Mouse (Mus musculus) kidney, postnatal 14 days (tissue): ENCODE measurements around the gene Pacs1.
"Not testable (repeated sequence)": the region's sequence is repeated elsewhere in the genome, so short reads cannot be mapped to it uniquely, and the experiment has no call there.

ENCODE experiments used
- DNase-seq: peaks from one replicate; pipeline ENCODE4 v3.0.0; 2022; ENCODE audit warnings: mixed read lengths

Gene Pacs1

GRCm38 (mm10) chr19:5094243-5094632, 178.7 kb downstream of the Pacs1 start:
- DNase-seq, result peak; percentile 94

GRCm38 (mm10) chr19:5093481-5094242, 179.3 kb downstream of the Pacs1 start:
- DNase-seq, result no peak

GRCm38 (mm10) chr19:5092083-5092482, 180.8 kb downstream of the Pacs1 start:
- no peak for DNase-seq

- no peak for DNase-seq
Measured at GRCm38 (mm10) chr19:5089324-5089723, 183.6 kb downstream of the Pacs1 start.

- DNase-seq, result peak; percentile 98
Measured at GRCm38 (mm10) chr19:5087884-5088728, 184.8 kb downstream of the Pacs1 start, which contains the start of gene Yif1a. Gene Yif1a (plus strand): TSS chr19:5088538.

- DNase-seq, result not testable (repeated sequence)
Measured at GRCm38 (mm10) chr19:5086533-5086932, 186.4 kb downstream of the Pacs1 start.

- DNase-seq, result peak; percentile 54
Measured at GRCm38 (mm10) chr19:5085145-5085863, 187.6 kb downstream of the Pacs1 start, which contains the start of gene Tmem151a. Gene Tmem151a (minus strand): TSS chr19:5085531.

- no peak for DNase-seq
Measured at GRCm38 (mm10) chr19:5084834-5085144, 188.1 kb downstream of the Pacs1 start.

- DNase-seq, result no peak
Measured at GRCm38 (mm10) chr19:5083961-5084833, 188.7 kb downstream of the Pacs1 start.
